Mouse (Mus musculus): ENCODE measurements around the gene Psph.
A peak's percentile ranks its signal among the peaks of the same experiment; 100 is the strongest.

DNA sequence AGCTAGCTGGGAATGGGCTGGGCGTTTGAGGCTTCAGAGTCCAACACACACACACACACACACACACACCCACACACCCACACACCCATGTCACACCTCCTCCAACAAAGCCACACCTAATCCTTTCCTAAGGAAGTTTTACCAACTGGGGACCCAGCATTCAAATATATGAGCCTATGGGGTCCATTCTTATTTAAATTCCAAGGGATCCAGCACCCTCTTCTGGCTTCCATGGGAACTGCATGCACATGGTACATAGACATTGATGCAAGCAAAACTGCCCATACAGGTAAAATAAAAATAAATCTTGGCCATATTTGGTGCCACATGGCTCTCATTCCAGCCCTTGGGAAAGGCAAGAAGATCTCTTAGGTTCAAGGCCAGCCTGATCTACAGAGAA, 46.3 kb downstream of the Psph start:
- TF ChIP-seq CTCF (IDR thresholded peaks at IDR 0.05; ENCODE audit: extremely low read depth, insufficient read depth, low read length) (peak; percentile 55; the same call in 1 of the 2 replicates), POLR2A (IDR thresholded peaks at IDR 0.05; ENCODE audit: extremely low read depth, insufficient read depth, low read length) (no peak)
